Mouse (Mus musculus): ENCODE measurements around the gene Mia2.
"Not testable (repeated sequence)": the region's sequence is repeated elsewhere in the genome, so short reads cannot be mapped to it uniquely, and the experiment has no call there.

The Mia2 gene

GRCm38 (mm10) chr12:59095104-59096025 lies at the start of gene Mia2:
Gene Mia2, plus strand, starts transcription at chr12:59095799.
- no peak for DNase-seq (ENCODE audit: low read depth in 2 of 2, low spot score in 2 of 2)

GRCm38 (mm10) chr12:59052470-59052869 lies 43.1 kb upstream of the Mia2 start:
- DNase-seq (ENCODE audit: low read depth in 2 of 2, low spot score in 2 of 2) = no peak

GRCm38 (mm10) chr12:59053166-59053565 lies 42.4 kb upstream of the Mia2 start:
- DNase-seq (ENCODE audit: low read depth in 2 of 2, low spot score in 2 of 2) = no peak

- no peak for DNase-seq (ENCODE audit: low read depth in 2 of 2, low spot score in 2 of 2)
Measured at GRCm38 (mm10) chr12:59053976-59054375, 41.6 kb upstream of the Mia2 start.

- DNase-seq (ENCODE audit: low read depth in 2 of 2, low spot score in 2 of 2) = no peak
Measured at GRCm38 (mm10) chr12:59055196-59055850, 40.3 kb upstream of the Mia2 start.

GRCm38 (mm10) chr12:59056222-59056621 lies 39.4 kb upstream of the Mia2 start:
- DNase-seq (ENCODE audit: low read depth in 2 of 2, low spot score in 2 of 2) = no peak

- not testable (repeated sequence) for DNase-seq (ENCODE audit: low read depth in 2 of 2, low spot score in 2 of 2)
Measured at GRCm38 (mm10) chr12:59058242-59058641, 37.4 kb upstream of the Mia2 start.

- DNase-seq (ENCODE audit: low read depth in 2 of 2, low spot score in 2 of 2) = no peak
Measured at GRCm38 (mm10) chr12:59060322-59060721, 35.3 kb upstream of the Mia2 start.

- peak; percentile 57 to 62 for DNase-seq (ENCODE audit: low read depth in 2 of 2, low spot score in 2 of 2)
Measured at GRCm38 (mm10) chr12:59060993-59061595, 34.5 kb upstream of the Mia2 start, which contains the start of gene Trappc6b. Gene Trappc6b, minus strand, starts transcription at chr12:59061472.

- no peak for DNase-seq (ENCODE audit: low read depth in 2 of 2, low spot score in 2 of 2)
Measured at GRCm38 (mm10) chr12:59064837-59065236, 30.8 kb upstream of the Mia2 start.

GRCm38 (mm10) chr12:59065776-59066175 lies 29.8 kb upstream of the Mia2 start:
- no peak for DNase-seq (ENCODE audit: low read depth in 2 of 2, low spot score in 2 of 2)

GRCm38 (mm10) chr12:59066448-59067077 lies 29.0 kb upstream of the Mia2 start, which contains the start of gene Pnn:
Gene Pnn, plus strand, starts transcription at chr12:59066884.
- peak; percentile 94 to 97 for DNase-seq (ENCODE audit: low read depth in 2 of 2, low spot score in 2 of 2)

GRCm38 (mm10) chr12:59067095-59067494 lies 28.5 kb upstream of the Mia2 start:
- DNase-seq (ENCODE audit: low read depth in 2 of 2, low spot score in 2 of 2) = no peak

- DNase-seq (ENCODE audit: low read depth in 2 of 2, low spot score in 2 of 2) = no peak
Measured at GRCm38 (mm10) chr12:59068791-59069190, 26.8 kb upstream of the Mia2 start.

GRCm38 (mm10) chr12:59072286-59072685 lies 23.3 kb upstream of the Mia2 start:
- DNase-seq (ENCODE audit: low read depth in 2 of 2, low spot score in 2 of 2) = no peak

- DNase-seq (ENCODE audit: low read depth in 2 of 2, low spot score in 2 of 2) = no peak
Measured at GRCm38 (mm10) chr12:59074052-59074451, 21.5 kb upstream of the Mia2 start.

- no peak for DNase-seq (ENCODE audit: low read depth in 2 of 2, low spot score in 2 of 2)
Measured at GRCm38 (mm10) chr12:59076996-59077395, 18.6 kb upstream of the Mia2 start.

GRCm38 (mm10) chr12:59077883-59078282 lies 17.7 kb upstream of the Mia2 start:
- no peak for DNase-seq (ENCODE audit: low read depth in 2 of 2, low spot score in 2 of 2)

GRCm38 (mm10) chr12:59080461-59080860 lies 15.1 kb upstream of the Mia2 start:
- DNase-seq (ENCODE audit: low read depth in 2 of 2, low spot score in 2 of 2) = no peak

- no peak for DNase-seq (ENCODE audit: low read depth in 2 of 2, low spot score in 2 of 2)
Measured at GRCm38 (mm10) chr12:59084446-59084845, 11.2 kb upstream of the Mia2 start.

- DNase-seq (ENCODE audit: low read depth in 2 of 2, low spot score in 2 of 2) = no peak
Measured at GRCm38 (mm10) chr12:59086171-59086570, 9.4 kb upstream of the Mia2 start.
